Mouse (Mus musculus) frontal cortex, postnatal 25 days (tissue): ENCODE measurements around the gene Ano5.

Source experiments
- DNase-seq, 2 experiments: peaks; one replicate each; pipeline ENCODE4 v3.0.0; 2022; ENCODE audit warnings: low spot score in 2 of 2

Ano5 gene

GRCm38 (mm10) chr7:51629206-51629605, 118.4 kb downstream of the Ano5 start:
- no peak for DNase-seq

GRCm38 (mm10) chr7:51631171-51631570, 120.3 kb downstream of the Ano5 start:
- no peak for DNase-seq

- no peak for DNase-seq
Observed at GRCm38 (mm10) chr7:51632543-51633229, 121.9 kb downstream of the Ano5 start.

GRCm38 (mm10) chr7:51633230-51633844, 122.5 kb downstream of the Ano5 start:
- no peak for DNase-seq
